Mouse (Mus musculus): Measurements from ENCODE around the gene Ccr6.
"Not testable (repeated sequence)": the region's sequence is repeated elsewhere in the genome, so short reads cannot be mapped to it uniquely, and the experiment has no call there.

DNA sequence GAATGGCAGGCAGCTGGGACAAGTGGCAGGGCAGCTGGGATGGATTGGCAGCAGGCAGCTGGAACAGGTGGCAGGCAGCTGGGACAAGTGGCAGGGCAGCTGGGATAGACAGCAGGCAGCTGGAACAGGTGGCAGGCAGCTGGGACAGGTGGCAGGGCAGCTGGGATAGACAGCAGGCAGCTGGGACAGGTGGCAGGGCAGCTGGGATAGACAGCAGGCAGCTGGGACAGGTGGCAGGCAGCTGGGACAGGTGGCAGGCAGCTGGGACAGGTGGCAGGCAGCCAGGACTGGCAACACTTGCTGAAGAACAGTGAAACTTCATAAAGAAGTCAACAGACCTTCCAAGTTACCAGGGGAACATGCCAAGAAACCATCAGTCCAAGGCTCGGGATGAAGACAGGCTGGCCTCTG, 30.6 kb upstream of the Ccr6 start:
- not testable (repeated sequence) for TF ChIP-seq POLR2A (IDR thresholded peaks at IDR 0.05; ENCODE audit: borderline replicate concordance, control insufficient read depth, low read depth, low read length); CTCF (IDR thresholded peaks at IDR 0.05; ENCODE audit: control insufficient read depth, insufficient read depth, low read length)

Measured in bone marrow, adult 2 months (tissue).